Mouse (Mus musculus) left cerebral cortex, adult 6 months (tissue): ENCODE data around the gene Vmn1r100. TPM values are rescaled to one million over a fixed set of nuclear protein-coding genes. Genes with fewer than 3 reads are reported as not detected.

Experiments
- long read RNA-seq, 2 experiments: library from polyadenylated mRNA; unstranded; transcript quantifications; one replicate each; pipeline ENCODE4 v2.0.0; 2019 to 2020
- polyA plus RNA-seq: library from polyadenylated mRNA; unstranded; fragments of <200 nt; fragmentation: Nextera tagmentation; gene quantifications from 2 replicates; pipeline ENCODE4 v1.2.3, GENCODE M21; 2021

Vmn1r100 gene
- not detected in 2 replicates for polyA plus RNA-seq
- long read RNA-seq, experiment 1, result 0 reads
- long read RNA-seq, experiment 2, result 0 reads

GRCm38 (mm10) chr7:20417642-20418041 is at the start of gene Vmn1r100:
Vmn1r100 (plus strand) TSS chr7:20417942.

GRCm38 (mm10) chr7:20375310-20375709 is 42.4 kb upstream of the Vmn1r100 start, which contains the start of gene Gm5728:
Gm5728 (minus strand) TSS chr7:20375410.

GRCm38 (mm10) chr7:20442493-20442892 is 24.8 kb downstream of the Vmn1r100 start, which contains the start of gene Vmn1r101:
Vmn1r101 (minus strand) TSS chr7:20442593.

Other genes starting within 250 kb of the Vmn1r100 start
- not detected in 2 replicates for gene Vmn1r94, start 249.6 kb upstream of the Vmn1r100 start, polyA plus RNA-seq
- not detected in 2 replicates for gene Vmn1r95, start 224.2 kb upstream of the Vmn1r100 start, polyA plus RNA-seq
- gene Gm6164, start 212.3 kb upstream of the Vmn1r100 start, polyA plus RNA-seq, result not detected in 2 replicates
- not detected in 2 replicates for gene Gm4498, start 184.1 kb upstream of the Vmn1r100 start, polyA plus RNA-seq
- gene Gm5890, start 155.1 kb upstream of the Vmn1r100 start, polyA plus RNA-seq, result not detected in 2 replicates
- gene Gm4133, start 83.9 kb upstream of the Vmn1r100 start, polyA plus RNA-seq, result not detected in 2 replicates
- not detected in 2 replicates for gene Gm5728, start 42.5 kb upstream of the Vmn1r100 start, polyA plus RNA-seq
- gene Vmn1r101, start 24.7 kb downstream of the Vmn1r100 start, polyA plus RNA-seq, result not detected in 2 replicates
- not detected in 2 replicates for gene Gm10670, start 57.0 kb downstream of the Vmn1r100 start, polyA plus RNA-seq
- gene Vmn1r103, start 92.6 kb downstream of the Vmn1r100 start, polyA plus RNA-seq, result not detected in 2 replicates
- gene Vmn1r104, start 115.9 kb downstream of the Vmn1r100 start, polyA plus RNA-seq, result not detected in 2 replicates
- gene Gm5726, start 127.8 kb downstream of the Vmn1r100 start, polyA plus RNA-seq, result not detected in 2 replicates
- not detected in 2 replicates for gene Gm4141, start 158.3 kb downstream of the Vmn1r100 start, polyA plus RNA-seq
- not detected in 2 replicates for gene Gm4513, start 181.1 kb downstream of the Vmn1r100 start, polyA plus RNA-seq